Mouse (Mus musculus) layer of hippocampus, adult 11-12 months (tissue): ENCODE results near the gene Gna11.

Source experiments
- DNase-seq: peaks from one replicate; pipeline ENCODE4 v3.0.0; 2022; ENCODE audit warnings: low spot score

Gna11 gene

GRCm38 (mm10) chr10:81545161-81545747 is at the start of gene Gna11:
TSS of gene Gna11 (minus strand) at chr10:81545190.
- DNase-seq = peak; percentile 100

- DNase-seq = no peak
Measured at GRCm38 (mm10) chr10:81593935-81594334, 48.9 kb upstream of the Gna11 start.

GRCm38 (mm10) chr10:81593223-81593622 is 48.2 kb upstream of the Gna11 start:
- DNase-seq = no peak

GRCm38 (mm10) chr10:81592631-81593030 is 47.6 kb upstream of the Gna11 start:
- no peak for DNase-seq

- no peak for DNase-seq
Measured at GRCm38 (mm10) chr10:81591846-81592245, 46.9 kb upstream of the Gna11 start.

- DNase-seq = no peak
Measured at GRCm38 (mm10) chr10:81588739-81589138, 43.7 kb upstream of the Gna11 start.

GRCm38 (mm10) chr10:81583347-81583746 is 38.4 kb upstream of the Gna11 start:
- DNase-seq = no peak

- no peak for DNase-seq
Measured at GRCm38 (mm10) chr10:81580441-81581070, 35.6 kb upstream of the Gna11 start.

- no peak for DNase-seq
Measured at GRCm38 (mm10) chr10:81579967-81580366, 35.0 kb upstream of the Gna11 start.

GRCm38 (mm10) chr10:81575695-81576094 is 30.7 kb upstream of the Gna11 start:
- no peak for DNase-seq

GRCm38 (mm10) chr10:81575208-81575631 is 30.2 kb upstream of the Gna11 start:
- DNase-seq = no peak

- DNase-seq = no peak
Measured at GRCm38 (mm10) chr10:81574081-81575056, 29.4 kb upstream of the Gna11 start, which contains the start of gene Tle2. TSS of gene Tle2 (plus strand) at chr10:81574561.

- no peak for DNase-seq
Measured at GRCm38 (mm10) chr10:81572975-81573374, 28.0 kb upstream of the Gna11 start.

- DNase-seq = no peak
Measured at GRCm38 (mm10) chr10:81572133-81572671, 27.2 kb upstream of the Gna11 start.

- peak; percentile 100 for DNase-seq
Measured at GRCm38 (mm10) chr10:81571501-81571876, 26.5 kb upstream of the Gna11 start.

GRCm38 (mm10) chr10:81570831-81571500 is 26.0 kb upstream of the Gna11 start:
- peak; percentile 97 for DNase-seq

- no peak for DNase-seq
Measured at GRCm38 (mm10) chr10:81570238-81570800, 25.3 kb upstream of the Gna11 start.

- DNase-seq = no peak
Measured at GRCm38 (mm10) chr10:81569507-81570237, 24.7 kb upstream of the Gna11 start.

- DNase-seq = no peak
Measured at GRCm38 (mm10) chr10:81568381-81569191, 23.6 kb upstream of the Gna11 start.
